Mouse (Mus musculus) testis, adult 2 months (tissue): ENCODE results near the gene Ano10. TPM values are rescaled to one million over a fixed set of nuclear protein-coding genes. Genes with fewer than 3 reads are reported as not detected.

Experiments used
- H3K27ac ChIP-seq: fragments of 200-500 bp; 2 replicates; pipeline ENCODE4 v1.5.1; 2012; ENCODE audit warnings: low read depth, low read length; ENCODE audit not compliant: control insufficient read depth, insufficient read depth
- H3K27me3 ChIP-seq: fragments of 200-500 bp; 2 replicates; pipeline ENCODE4 v1.6.1; 2012; ENCODE audit warnings: mild to moderate bottlenecking, low read length, moderate library complexity; ENCODE audit not compliant: control insufficient read depth, insufficient read depth
- H3K36me3 ChIP-seq: fragments of 200-500 bp; 2 replicates; pipeline ENCODE4 v1.6.1; 2012; ENCODE audit warnings: mild to moderate bottlenecking, low read length; ENCODE audit not compliant: control insufficient read depth, insufficient read depth
- H3K4me1 ChIP-seq: fragments of 200-500 bp; 2 replicates; pipeline ENCODE4 v1.6.1; 2012; ENCODE audit warnings: low read length; ENCODE audit not compliant: control insufficient read depth, insufficient read depth
- H3K4me3 ChIP-seq: fragments of 200-500 bp; 2 replicates; pipeline ENCODE4 v1.5.1; 2012; ENCODE audit warnings: low read depth, mild to moderate bottlenecking, low read length, moderate library complexity, mixed read lengths; ENCODE audit not compliant: control insufficient read depth
- CTCF ChIP-seq: fragments of 200-500 bp; IDR thresholded peaks from 2 replicates; pipeline ENCODE4 v1.5.1; 2012; ENCODE audit warnings: low read depth, mild to moderate bottlenecking, inconsistent platforms, low read length, moderate library complexity; ENCODE audit not compliant: control insufficient read depth, insufficient read depth, insufficient replicate concordance
- POLR2A ChIP-seq: fragments of 200-500 bp; IDR thresholded peaks from 2 replicates; pipeline ENCODE4 v1.6.1; 2012; ENCODE audit warnings: low read depth, mild to moderate bottlenecking, inconsistent platforms, low read length, moderate library complexity; ENCODE audit not compliant: control insufficient read depth
- polyA plus RNA-seq: library from polyadenylated mRNA; depleted of rRNA; stranded (reverse); fragments of >200 nt; gene quantifications from 2 replicates; pipeline ENCODE4 v1.2.3, GENCODE M21; 2012

The Ano10 gene
- polyA plus RNA-seq, 1 experiment, result 53.8 TPM

GRCm38 (mm10) chr9:122276665-122277064 is 17.6 kb downstream of the Ano10 start:
- H3K4me1 ChIP-seq, result no peaks in the 10 kb centered on the region
- H3K27me3 ChIP-seq, result no peaks in the 10 kb centered on the region
- no peak overlapping the region for H3K27ac ChIP-seq
- no peak overlapping the region for H3K4me3 ChIP-seq
- TF ChIP-seq CTCF (no peak), POLR2A (no peak)
- peaks cover 2% of the 10 kb centered on the region for H3K36me3 ChIP-seq

GRCm38 (mm10) chr9:122276134-122276533 is 18.1 kb downstream of the Ano10 start:
- H3K27ac ChIP-seq, result no peak overlapping the region
- no peaks in the 10 kb centered on the region for H3K4me1 ChIP-seq
- H3K36me3 ChIP-seq, result peaks cover 2% of the 10 kb centered on the region
- TF ChIP-seq CTCF (no peak), POLR2A (no peak)
- H3K4me3 ChIP-seq, result no peak overlapping the region
- no peaks in the 10 kb centered on the region for H3K27me3 ChIP-seq

- no peak overlapping the region for H3K4me3 ChIP-seq
- H3K36me3 ChIP-seq, result peaks cover 2% of the 10 kb centered on the region
- no peak for TF ChIP-seq POLR2A
- TF ChIP-seq CTCF, result no peak
- H3K4me1 ChIP-seq, result no peaks in the 10 kb centered on the region
- no peak overlapping the region for H3K27ac ChIP-seq
- H3K27me3 ChIP-seq, result no peaks in the 10 kb centered on the region
These were observed 19.9 kb downstream of the Ano10 start for GRCm38 (mm10) chr9:122274346-122274745.

GRCm38 (mm10) chr9:122273879-122274278 is 20.3 kb downstream of the Ano10 start:
- Histone ChIP-seq H3K27me3 (no peaks in the 10 kb centered on the region), H3K4me3 (no peak overlapping the region), H3K4me1 (no peaks in the 10 kb centered on the region), H3K27ac (no peak overlapping the region), H3K36me3 (peaks cover 3% of the 10 kb centered on the region)
- TF ChIP-seq POLR2A (no peak), CTCF (no peak)

- Histone ChIP-seq H3K27me3 (no peaks in the 10 kb centered on the region), H3K27ac (no peak overlapping the region), H3K4me1 (no peaks in the 10 kb centered on the region), H3K4me3 (no peak overlapping the region), H3K36me3 (peaks cover 3% of the 10 kb centered on the region)
- TF ChIP-seq CTCF (no peak), POLR2A (no peak)
These were observed 22.4 kb downstream of the Ano10 start for GRCm38 (mm10) chr9:122271866-122272265.

- no peaks in the 10 kb centered on the region for H3K27me3 ChIP-seq
- no peak for TF ChIP-seq CTCF
- TF ChIP-seq POLR2A, result no peak
- H3K4me3 ChIP-seq, result no peak overlapping the region
- H3K4me1 ChIP-seq, result no peaks in the 10 kb centered on the region
- H3K27ac ChIP-seq, result no peak overlapping the region
- peaks cover 3% of the 10 kb centered on the region for H3K36me3 ChIP-seq
These were observed 22.9 kb downstream of the Ano10 start for GRCm38 (mm10) chr9:122271318-122271717.

GRCm38 (mm10) chr9:122270913-122271312 is 23.3 kb downstream of the Ano10 start:
- no peak for TF ChIP-seq POLR2A
- no peak for TF ChIP-seq CTCF
- no peaks in the 10 kb centered on the region for H3K27me3 ChIP-seq
- no peaks in the 10 kb centered on the region for H3K4me1 ChIP-seq
- no peak overlapping the region for H3K4me3 ChIP-seq
- H3K27ac ChIP-seq, result no peak overlapping the region
- peaks cover 3% of the 10 kb centered on the region for H3K36me3 ChIP-seq

GRCm38 (mm10) chr9:122269256-122270041 is 24.8 kb downstream of the Ano10 start:
- Histone ChIP-seq H3K27ac (no peak overlapping the region), H3K4me1 (no peaks in the 10 kb centered on the region), H3K4me3 (no peak overlapping the region), H3K27me3 (no peaks in the 10 kb centered on the region), H3K36me3 (peaks cover 3% of the 10 kb centered on the region)
- TF ChIP-seq CTCF (no peak), POLR2A (no peak)
